Mouse (Mus musculus) brown adipose tissue, adult 24 weeks (tissue): ENCODE data around the gene Slc11a1. TPM values are rescaled to one million over a fixed set of nuclear protein-coding genes. Genes with fewer than 3 reads are reported as not detected.

ENCODE experiments used
- H3K27ac ChIP-seq: fragments of 200-500 bp; replicated peaks from 2 replicates; pipeline ENCODE4 v1.5.1; 2012; ENCODE audit warnings: low read depth, mild to moderate bottlenecking, low read length
- H3K4me1 ChIP-seq: fragments of 200-500 bp; 2 replicates; pipeline ENCODE4 v1.6.1; 2012; ENCODE audit warnings: low read length, mixed read lengths; ENCODE audit not compliant: control insufficient read depth, insufficient read depth, insufficient read length
- H3K4me3 ChIP-seq: fragments of 200-500 bp; 2 replicates; pipeline ENCODE4 v1.5.1; 2012; ENCODE audit warnings: low read depth, mild to moderate bottlenecking, low read length, moderate library complexity; ENCODE audit not compliant: insufficient read depth
- polyA plus RNA-seq: library from polyadenylated mRNA; stranded (reverse); fragments of >200 nt; gene quantifications from 2 replicates; pipeline ENCODE4 v1.2.4, GENCODE M21; 2012; ENCODE audit not compliant: missing spikeins, insufficient read depth, insufficient read length

Gene Slc11a1
- polyA plus RNA-seq, 1 experiment = 5.8 TPM

- H3K4me3 ChIP-seq = peak overlapping the region; percentile 19
- H3K27ac ChIP-seq = peak overlapping the region; percentile 45
- H3K4me1 ChIP-seq = peaks cover 5% of the 10 kb centered on the region
Measured at GRCm38 (mm10) chr1:74367886-74368645, 6.9 kb upstream of the Slc11a1 start.

GRCm38 (mm10) chr1:74370040-74370439, 5.0 kb upstream of the Slc11a1 start:
- Histone ChIP-seq H3K27ac (no peak overlapping the region), H3K4me1 (no peaks in the 10 kb centered on the region; the same call in 1 of the 2 replicates), H3K4me3 (no peak overlapping the region)

- Histone ChIP-seq H3K4me3 (no peak overlapping the region), H3K4me1 (peaks cover 5% of the 10 kb centered on the region; the same call in 1 of the 2 replicates), H3K27ac (no peak overlapping the region)
Measured at GRCm38 (mm10) chr1:74373372-74373771, 1.6 kb upstream of the Slc11a1 start.

GRCm38 (mm10) chr1:74375561-74375960, 566 bp downstream of the Slc11a1 start:
- peak overlapping the region; percentile 43 for H3K4me3 ChIP-seq

GRCm38 (mm10) chr1:74376396-74376795, 1.4 kb downstream of the Slc11a1 start:
- Histone ChIP-seq H3K27ac (peak overlapping the region; percentile 86), H3K4me3 (peak overlapping the region; percentile 43), H3K4me1 (0 out of 2 replicates have a peak, but pooled peaks cover 5% of the 10 kb centered on the region)

More at GRCm38 (mm10) chr1:74375561-74375960, 566 bp downstream of the Slc11a1 start:
- peak overlapping the region; percentile 86 for H3K27ac ChIP-seq
- 0 out of 2 replicates have a peak, but pooled peaks cover 5% of the 10 kb centered on the region for H3K4me1 ChIP-seq

GRCm38 (mm10) chr1:74379058-74379504, 4.1 kb downstream of the Slc11a1 start:
- Histone ChIP-seq H3K4me1 (0 out of 2 replicates have a peak, but pooled peaks cover 5% of the 10 kb centered on the region), H3K27ac (no peak overlapping the region), H3K4me3 (no peak overlapping the region)

- no peak overlapping the region for H3K27ac ChIP-seq
- H3K4me1 ChIP-seq = 0 out of 2 replicates have a peak, but pooled peaks cover 5% of the 10 kb centered on the region
- no peak overlapping the region for H3K4me3 ChIP-seq
Measured at GRCm38 (mm10) chr1:74380484-74380883, 5.5 kb downstream of the Slc11a1 start.

GRCm38 (mm10) chr1:74381588-74382021, 6.6 kb downstream of the Slc11a1 start:
- no peak overlapping the region for H3K4me3 ChIP-seq
- H3K4me1 ChIP-seq = 0 out of 2 replicates have a peak, but pooled peaks cover 2% of the 10 kb centered on the region
- H3K27ac ChIP-seq = no peak overlapping the region

- 0 out of 2 replicates have a peak, but pooled peaks cover 4% of the 10 kb centered on the region for H3K4me1 ChIP-seq
- H3K27ac ChIP-seq = no peak overlapping the region
- H3K4me3 ChIP-seq = no peak overlapping the region
Measured at GRCm38 (mm10) chr1:74383385-74383784, 8.4 kb downstream of the Slc11a1 start.

- no peak overlapping the region for H3K27ac ChIP-seq
- peaks cover 4% of the 10 kb centered on the region; the same call in 1 of the 2 replicates for H3K4me1 ChIP-seq
- no peak overlapping the region for H3K4me3 ChIP-seq
Measured at GRCm38 (mm10) chr1:74384525-74384924, 9.5 kb downstream of the Slc11a1 start.

- Histone ChIP-seq H3K4me1 (peaks cover 8% of the 10 kb centered on the region; the same call in 1 of the 2 replicates), H3K27ac (no peak overlapping the region), H3K4me3 (no peak overlapping the region)
Measured at GRCm38 (mm10) chr1:74385064-74385463, 10.1 kb downstream of the Slc11a1 start.

- no peak overlapping the region for H3K4me3 ChIP-seq
- peaks cover 8% of the 10 kb centered on the region; the same call in 1 of the 2 replicates for H3K4me1 ChIP-seq
- no peak overlapping the region for H3K27ac ChIP-seq
Measured at GRCm38 (mm10) chr1:74385531-74385930, 10.5 kb downstream of the Slc11a1 start.

GRCm38 (mm10) chr1:74386363-74386713, 11.3 kb downstream of the Slc11a1 start:
- peaks cover 8% of the 10 kb centered on the region; the same call in 1 of the 2 replicates for H3K4me1 ChIP-seq
- peak overlapping the region; percentile 75 for H3K4me3 ChIP-seq
- H3K27ac ChIP-seq = peak overlapping the region; percentile 95

GRCm38 (mm10) chr1:74386714-74387385, 11.9 kb downstream of the Slc11a1 start:
- Histone ChIP-seq H3K4me3 (peak overlapping the region; percentile 75), H3K27ac (peak overlapping the region; percentile 95), H3K4me1 (peaks cover 8% of the 10 kb centered on the region; the same call in 1 of the 2 replicates)

GRCm38 (mm10) chr1:74387386-74387988, 12.5 kb downstream of the Slc11a1 start:
- Histone ChIP-seq H3K4me1 (peaks cover 8% of the 10 kb centered on the region; the same call in 1 of the 2 replicates), H3K4me3 (peak overlapping the region; percentile 75), H3K27ac (peak overlapping the region; percentile 95)
